Comparison of ENCODE assay signal across 8 mouse cellular contexts in the genomic region with DNA sequence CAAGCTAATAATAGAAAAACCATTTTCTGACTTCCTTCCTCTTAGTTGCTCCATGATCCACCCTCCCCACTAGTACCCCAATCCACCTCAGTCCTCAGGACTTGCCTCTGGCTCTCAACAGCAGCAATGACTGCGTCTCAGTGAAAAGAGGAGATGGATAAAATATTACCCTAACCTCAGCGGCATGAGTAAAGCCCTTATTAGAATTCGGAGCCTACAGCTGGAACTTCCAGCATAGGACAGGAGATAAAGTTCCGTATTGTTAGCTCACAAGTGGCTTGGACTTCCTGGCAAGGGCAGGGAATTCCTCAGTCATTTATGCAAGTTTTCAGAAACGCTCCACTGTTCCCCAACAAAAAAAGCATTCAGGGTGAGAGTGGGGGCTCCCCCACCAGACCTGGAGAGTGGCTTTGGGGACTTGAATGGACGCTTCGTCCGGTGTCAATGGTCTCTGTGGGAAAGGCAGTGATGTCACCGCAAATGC.
DNase-seq lines count a peak whose midpoint lies in the region; ATAC-seq and TF ChIP-seq lines count a peak whose summit lies in the region.

No protein-coding gene starts in this region.

- H3K4me2 ChIP-seq in stomach, embryonic 14.5 days (replicated peaks; ENCODE audit: low read depth, low read length), result no peak overlapping the region
- H3K4me2 ChIP-seq in stomach, postnatal 0 days (replicated peaks; ENCODE audit: low read depth), result no peak overlapping the region
- H3K4me2 ChIP-seq in hindbrain, postnatal 0 days (ENCODE audit: low read depth, low read length), result no peak overlapping the region
- peak overlapping the region; percentile 28; the same call in 1 of the 2 replicates for H3K4me2 ChIP-seq in neural tube, embryonic 12.5 days (replicated peaks)

- ATAC-seq in stomach, embryonic 14.5 days (ENCODE audit: insufficient number of reproducible peaks, insufficient read depth, low FRiP score, low read depth), result 0 out of 2 replicates have a peak, but pooled peaks have one; percentile 14
- no peak for ATAC-seq in stomach, postnatal 0 days (ENCODE audit: low FRiP score, low TSS enrichment)
- ATAC-seq in hindbrain, postnatal 0 days, result peak; percentile 93
- ATAC-seq in neural tube, embryonic 12.5 days (ENCODE audit: low FRiP score, low read depth), result peak; percentile 88

- TF ChIP-seq CTCF in stomach, postnatal 0 days (IDR thresholded peaks at IDR 0.05; ENCODE audit: low read depth), result no peak
- no peak for TF ChIP-seq CTCF in hindbrain, postnatal 0 days (IDR thresholded peaks at IDR 0.05; ENCODE audit: low read depth)

- no peaks in the 10 kb centered on the region for H3K36me3 ChIP-seq in stomach, embryonic 14.5 days (ENCODE audit: control insufficient read depth, insufficient read depth, low read length)
- no peaks in the 10 kb centered on the region for H3K36me3 ChIP-seq in stomach, postnatal 0 days (ENCODE audit: control insufficient read depth, insufficient read depth, low read length)
- H3K36me3 ChIP-seq in hindbrain, postnatal 0 days (ENCODE audit: insufficient read depth, low read length), result no peaks in the 10 kb centered on the region
- no peaks in the 10 kb centered on the region for H3K36me3 ChIP-seq in neural tube, embryonic 12.5 days

- H3K4me1 ChIP-seq in stomach, embryonic 14.5 days (ENCODE audit: control insufficient read depth, insufficient read depth, low read length), result no peaks in the 10 kb centered on the region
- H3K4me1 ChIP-seq in stomach, postnatal 0 days (replicated peaks; ENCODE audit: control insufficient read depth, insufficient read depth), result no peaks in the 10 kb centered on the region
- H3K4me1 ChIP-seq in hindbrain, postnatal 0 days (ENCODE audit: insufficient read depth, low read length), result peaks cover 4% of the 10 kb centered on the region; the same call in 1 of the 2 replicates
- peaks cover 11% of the 10 kb centered on the region for H3K4me1 ChIP-seq in neural tube, embryonic 12.5 days

- no peak for TF ChIP-seq EP300 in stomach, postnatal 0 days (optimal IDR thresholded peaks at IDR 0.05)

- H3K9me3 ChIP-seq in stomach, embryonic 14.5 days (ENCODE audit: control insufficient read depth, low read depth, low read length), result no peaks in the 10 kb centered on the region
- H3K9me3 ChIP-seq in stomach, postnatal 0 days (ENCODE audit: control insufficient read depth, low read length), result no peaks in the 10 kb centered on the region
- H3K9me3 ChIP-seq in hindbrain, postnatal 0 days (ENCODE audit: low read length), result no peaks in the 10 kb centered on the region
- H3K9me3 ChIP-seq in neural tube, embryonic 12.5 days, result no peaks in the 10 kb centered on the region

- H3K9ac ChIP-seq in stomach, embryonic 14.5 days (replicated peaks; ENCODE audit: low read depth, low read length), result no peak overlapping the region
- no peak overlapping the region for H3K9ac ChIP-seq in stomach, postnatal 0 days (ENCODE audit: low read length)
- no peak overlapping the region for H3K9ac ChIP-seq in hindbrain, postnatal 0 days (replicated peaks; ENCODE audit: low read length)
- H3K9ac ChIP-seq in neural tube, embryonic 12.5 days, result no peak overlapping the region

- no peak overlapping the region for H3K4me3 ChIP-seq in stomach, embryonic 14.5 days (ENCODE audit: low read depth, low read length)
- no peak overlapping the region for H3K4me3 ChIP-seq in stomach, postnatal 0 days (ENCODE audit: low read depth, low read length)
- H3K4me3 ChIP-seq in hindbrain, postnatal 0 days (ENCODE audit: low read length), result no peak overlapping the region
- H3K4me3 ChIP-seq in neural tube, embryonic 12.5 days, result no peak overlapping the region

- peak overlapping the region; percentile 6; the same call in 1 of the 2 replicates for H3K27ac ChIP-seq in stomach, embryonic 14.5 days (ENCODE audit: low read length)
- H3K27ac ChIP-seq in stomach, postnatal 0 days (replicated peaks), result no peak overlapping the region
- peak overlapping the region; percentile 69 for H3K27ac ChIP-seq in hindbrain, postnatal 0 days
- peak overlapping the region; percentile 55 for H3K27ac ChIP-seq in neural tube, embryonic 12.5 days

- 63% methylated on average over 9 of the region's 9 CpGs for WGBS in stomach, embryonic 14.5 days
- 68% methylated on average over 9 of the region's 9 CpGs for WGBS in stomach, postnatal 0 days
- WGBS in hindbrain, postnatal 0 days, result 20% methylated on average over 9 of the region's 9 CpGs
- 14% methylated on average over 9 of the region's 9 CpGs for WGBS in neural tube, embryonic 12.5 days

- H3K27me3 ChIP-seq in stomach, embryonic 14.5 days (ENCODE audit: control insufficient read depth, insufficient read depth, low read length), result no peaks in the 10 kb centered on the region
- H3K27me3 ChIP-seq in stomach, postnatal 0 days (ENCODE audit: control insufficient read depth, insufficient read depth, low read length), result no peaks in the 10 kb centered on the region
- H3K27me3 ChIP-seq in hindbrain, postnatal 0 days (ENCODE audit: insufficient read depth, low read length), result no peaks in the 10 kb centered on the region
- H3K27me3 ChIP-seq in neural tube, embryonic 12.5 days (replicated peaks), result no peaks in the 10 kb centered on the region

- DNase-seq in cerebellum, adult 9-11 months, result peak; percentile 39
- no peak for DNase-seq in cerebellum, postnatal 36 days
- no peak for DNase-seq in stomach, postnatal 0 days (ENCODE audit: low spot score)
- DNase-seq in hindbrain, postnatal 0 days (ENCODE audit: low spot score), result peak; percentile 82
- no peak for DNase-seq in spleen, adult 18-20 months
- no peak for DNase-seq in ovary, adult 18-20 months (ENCODE audit: low spot score)

Comparison
In these comparisons a context has a peak if more than half of its experiments do, and no peak if none do; other contexts are left out.
1. DNase-seq: peak in cerebellum, adult 9-11 months (single experiment) and hindbrain, postnatal 0 days (single experiment); none in cerebellum, postnatal 36 days (0 of 2), stomach, postnatal 0 days (single experiment), spleen, adult 18-20 months (0 of 2) and ovary, adult 18-20 months (single experiment).